Mouse (Mus musculus): ENCODE results near the gene Lnx2.
A peak's percentile ranks its signal among the peaks of the same experiment; 100 is the strongest.

The Lnx2 gene

DNA sequence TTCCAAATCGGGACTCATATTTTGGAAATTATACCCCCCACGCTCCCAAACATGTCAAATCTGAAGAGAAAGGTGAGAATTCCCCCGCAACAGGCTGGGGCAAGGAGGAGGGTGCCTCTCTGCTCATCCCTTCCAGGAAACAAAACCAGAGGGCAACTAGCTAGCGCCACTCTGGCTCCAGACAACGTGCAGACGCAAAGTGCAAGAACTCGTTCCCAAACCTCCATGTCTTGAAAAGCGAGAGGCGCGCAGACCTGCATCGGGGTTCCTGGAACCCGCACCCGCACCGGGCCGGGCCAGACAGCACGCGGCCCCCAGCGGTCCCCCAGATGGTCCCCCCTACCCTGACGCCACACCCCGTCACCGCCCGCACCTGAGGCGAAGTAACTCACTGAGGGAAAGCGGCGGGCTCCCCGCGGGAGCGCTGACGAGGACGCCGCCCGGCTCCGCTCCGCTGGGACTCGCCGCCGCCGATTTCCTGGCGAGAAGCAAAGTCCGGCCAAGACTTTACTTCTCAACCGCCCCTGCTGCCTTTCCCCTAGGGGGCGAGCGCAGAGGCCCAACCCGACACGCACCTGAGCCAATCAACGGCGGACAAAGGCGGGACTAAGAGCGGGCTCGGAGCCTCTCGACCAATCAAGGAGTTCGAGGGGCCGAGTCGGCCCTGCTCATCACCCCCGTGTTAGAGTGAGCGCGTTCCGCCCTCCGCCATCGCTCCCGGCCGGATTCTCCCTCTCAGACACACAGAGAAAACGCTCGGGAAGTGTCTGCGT, at the start of gene Lnx2:
Gene Lnx2, minus strand, starts transcription at position 561 of the 773 bp plus-strand sequence.
- peak; percentile 95 for DNase-seq (ENCODE audit: low spot score)

DNA sequence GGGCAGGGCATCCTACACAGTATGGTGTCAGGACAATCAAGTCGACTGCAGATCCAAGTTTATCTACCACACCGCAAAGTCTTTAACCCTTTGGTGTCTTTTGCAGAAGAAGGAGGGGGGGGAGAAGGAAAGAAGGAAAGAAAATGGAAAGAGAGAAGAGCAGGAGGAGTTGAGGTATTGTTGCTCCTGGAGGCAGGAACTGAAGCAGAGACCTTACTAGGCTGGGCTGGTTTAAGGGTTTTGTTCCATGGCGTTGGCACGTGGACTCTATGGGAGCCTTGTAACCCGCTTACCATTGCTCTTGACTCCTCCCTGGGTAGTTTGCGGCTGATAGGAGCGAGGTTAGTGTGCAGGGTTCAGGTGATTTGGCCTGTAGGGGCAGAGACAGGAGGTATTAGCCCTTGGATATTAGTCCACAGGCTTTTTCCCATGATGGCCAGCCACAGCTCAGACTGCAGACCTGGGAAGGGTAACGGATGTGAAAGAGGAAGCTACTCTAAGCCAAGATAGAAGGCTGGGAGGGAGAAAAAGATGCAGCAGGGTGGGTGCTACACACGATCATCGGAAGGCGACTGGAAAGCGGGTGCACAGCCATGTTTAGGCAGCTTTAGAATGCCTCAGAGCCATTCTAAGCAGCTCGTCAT, 49.3 kb upstream of the Lnx2 start:
- no peak for DNase-seq (ENCODE audit: low spot score)

DNA sequence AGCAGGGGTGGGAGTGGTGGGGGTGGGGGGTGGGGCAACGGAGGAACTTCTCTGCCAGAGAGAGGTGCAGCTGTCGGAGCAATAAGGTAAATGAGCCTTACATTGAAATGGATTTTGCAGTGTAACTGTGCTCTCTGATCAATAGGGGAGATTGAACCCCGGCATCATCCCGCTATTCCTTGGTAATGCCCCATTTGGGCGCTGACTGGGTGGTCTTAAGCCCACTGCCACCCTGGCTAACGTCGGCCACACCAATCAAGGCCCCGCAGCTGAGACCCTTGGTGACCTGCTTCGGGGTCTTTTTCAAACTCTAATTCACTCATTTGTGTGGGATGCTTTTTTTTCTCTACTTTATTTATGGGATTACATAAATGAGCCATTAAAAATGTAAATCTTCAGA, 48.4 kb upstream of the Lnx2 start:
- DNase-seq (ENCODE audit: low spot score), result no peak

DNA sequence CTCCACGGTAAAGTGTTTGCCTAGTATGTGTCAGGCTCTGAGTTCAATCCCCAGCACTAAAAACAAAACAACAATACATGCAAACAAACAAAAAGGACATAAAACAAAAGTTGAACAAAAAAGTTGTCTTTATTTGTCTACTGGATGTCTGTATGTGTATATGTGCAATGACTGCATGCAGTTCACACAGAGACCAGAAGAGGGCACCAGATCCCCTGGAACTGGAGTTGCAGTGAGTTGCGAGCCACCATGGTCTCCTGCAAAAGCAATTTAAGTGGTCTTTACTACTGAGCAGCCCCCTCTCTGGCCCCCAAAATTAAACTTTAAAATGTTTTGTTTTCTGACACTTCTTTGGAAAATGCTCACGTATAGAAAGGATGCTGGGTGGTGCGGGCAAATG, 44.8 kb upstream of the Lnx2 start:
- DNase-seq (ENCODE audit: low spot score), result peak; percentile 5

DNA sequence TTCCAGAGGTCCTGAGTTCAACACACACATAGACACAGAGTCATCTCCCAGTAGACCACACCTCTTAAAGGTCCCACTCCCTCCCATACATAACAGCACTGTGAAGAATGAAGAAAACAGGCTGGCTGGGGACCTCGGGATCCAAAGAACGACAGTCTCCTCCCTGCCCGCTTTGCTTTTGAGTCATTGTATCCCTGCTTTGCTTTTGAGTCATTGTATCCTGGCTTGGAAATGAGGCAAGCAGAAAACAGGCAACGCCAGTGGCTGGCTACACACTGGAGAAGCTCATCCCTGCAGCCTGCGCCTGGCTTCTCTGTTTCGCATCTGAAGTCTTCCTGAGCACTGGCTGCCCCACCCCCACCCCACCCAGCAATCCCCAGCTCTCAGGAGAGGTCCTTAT, 40.6 kb upstream of the Lnx2 start:
- no peak for DNase-seq (ENCODE audit: low spot score)

DNA sequence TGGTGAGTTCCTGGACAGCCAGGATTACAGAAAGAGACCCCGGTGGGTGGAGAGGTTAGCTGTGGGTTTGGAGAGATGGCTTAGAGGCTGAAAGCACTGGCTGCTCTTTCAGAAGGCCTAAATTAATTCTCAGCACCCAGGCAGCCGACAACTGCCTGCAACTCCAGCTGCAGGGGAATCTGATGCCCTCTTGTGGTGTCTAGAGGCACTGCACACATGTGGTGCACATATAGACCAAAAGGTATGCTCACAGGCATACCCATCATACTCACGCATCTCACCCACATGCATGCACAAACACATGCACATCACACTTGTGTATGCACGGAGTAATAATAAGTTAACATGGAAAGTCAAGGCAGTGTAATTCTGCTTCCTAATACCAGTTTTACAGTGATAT, 39.2 kb upstream of the Lnx2 start:
- DNase-seq (ENCODE audit: low spot score), result no peak

DNA sequence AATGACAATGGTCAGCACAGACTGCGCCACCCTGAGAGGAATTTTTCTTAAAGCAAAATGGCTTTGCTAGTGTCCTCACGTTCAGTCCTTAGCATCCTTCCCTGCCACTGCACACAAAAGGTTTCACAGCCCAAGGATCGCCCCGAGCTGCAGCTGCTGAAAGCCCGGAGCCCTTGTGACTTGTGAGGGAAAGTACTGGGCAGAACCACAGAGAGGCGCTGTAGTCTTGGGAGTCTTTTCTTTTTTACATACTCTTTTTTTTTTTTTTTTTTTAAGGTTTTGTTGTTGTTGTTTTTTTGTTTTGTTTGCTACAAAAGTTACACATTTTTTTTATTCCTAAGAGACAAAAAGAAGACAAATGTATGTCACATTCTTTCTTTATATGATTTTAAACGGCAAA, 38.4 kb upstream of the Lnx2 start:
- no peak for DNase-seq (ENCODE audit: low spot score)

DNA sequence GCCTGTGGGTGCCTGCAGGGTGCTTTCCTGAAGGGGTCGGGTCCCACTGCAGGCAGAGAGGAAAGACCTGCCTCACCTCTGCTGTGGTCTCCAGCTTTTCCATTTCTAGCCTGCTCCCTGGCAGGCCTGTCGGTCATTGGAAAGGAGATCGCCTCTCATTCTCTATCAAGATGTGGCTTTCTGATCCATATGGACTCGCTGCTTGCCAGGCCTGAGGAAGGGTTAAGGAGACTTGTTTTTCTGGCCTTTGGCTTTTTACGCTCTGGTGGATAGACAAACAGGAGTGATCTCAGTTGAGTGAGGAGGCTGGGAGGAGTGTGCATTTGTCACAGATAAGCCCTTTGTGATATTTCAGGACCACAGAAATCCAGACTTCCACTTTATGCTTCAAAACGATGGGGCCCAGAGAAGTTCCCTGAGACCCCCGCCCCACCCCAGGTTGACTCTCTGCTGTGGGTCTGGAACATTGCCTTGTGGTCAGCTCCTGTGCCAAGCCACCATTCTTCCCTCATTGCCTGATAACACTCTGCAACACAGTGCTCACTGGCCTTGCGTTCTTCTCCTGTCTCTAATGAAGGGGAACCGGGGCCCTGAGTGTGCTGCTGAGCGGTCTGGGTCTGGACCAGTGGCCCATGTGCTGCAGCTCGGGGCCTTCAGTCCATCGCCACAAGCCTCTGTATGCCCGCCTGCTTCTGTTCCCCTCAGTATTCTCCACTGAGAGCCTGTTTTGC, 32.6 kb upstream of the Lnx2 start:
- DNase-seq (ENCODE audit: low spot score), result no peak

DNA sequence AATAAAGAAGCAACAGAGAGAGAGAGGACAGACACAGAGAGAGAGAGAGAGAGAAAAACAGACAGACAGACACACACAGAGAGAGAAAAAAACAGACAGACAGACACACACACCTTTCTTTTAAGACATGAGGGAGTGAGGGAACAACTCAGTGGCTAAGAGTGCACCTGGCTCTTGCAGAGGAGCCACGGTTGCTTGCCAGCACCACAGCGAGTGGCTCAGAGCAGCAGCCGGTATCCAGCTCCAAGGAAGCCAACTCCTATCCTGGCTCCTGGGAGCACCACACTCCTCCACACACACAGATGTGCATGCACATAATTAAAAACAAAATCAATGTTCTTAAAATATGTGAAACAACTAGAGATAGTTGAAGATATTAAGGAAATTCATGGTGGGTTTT, 30.9 kb upstream of the Lnx2 start:
- no peak for DNase-seq (ENCODE audit: low spot score)

DNA sequence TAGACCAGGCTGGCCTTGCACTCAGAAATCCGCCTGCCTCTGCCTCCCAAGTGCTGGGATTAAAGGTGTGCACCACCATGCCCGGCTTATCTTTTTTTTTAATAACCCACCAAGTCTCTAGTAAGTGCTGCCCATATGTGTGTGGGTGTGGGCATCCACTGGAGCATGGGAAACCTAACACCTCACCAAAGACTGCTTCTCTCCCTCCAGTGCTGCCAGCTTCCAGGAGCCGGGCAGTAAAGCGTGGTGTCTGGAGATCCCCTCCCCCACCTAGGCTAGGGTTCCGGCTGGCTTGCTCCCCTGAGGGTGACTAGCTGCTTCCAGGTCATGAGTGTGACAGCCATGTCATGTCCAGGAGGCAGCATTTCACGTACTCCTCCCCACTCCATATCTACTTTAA, 25.9 kb upstream of the Lnx2 start:
- no peak for DNase-seq (ENCODE audit: low spot score)

DNA sequence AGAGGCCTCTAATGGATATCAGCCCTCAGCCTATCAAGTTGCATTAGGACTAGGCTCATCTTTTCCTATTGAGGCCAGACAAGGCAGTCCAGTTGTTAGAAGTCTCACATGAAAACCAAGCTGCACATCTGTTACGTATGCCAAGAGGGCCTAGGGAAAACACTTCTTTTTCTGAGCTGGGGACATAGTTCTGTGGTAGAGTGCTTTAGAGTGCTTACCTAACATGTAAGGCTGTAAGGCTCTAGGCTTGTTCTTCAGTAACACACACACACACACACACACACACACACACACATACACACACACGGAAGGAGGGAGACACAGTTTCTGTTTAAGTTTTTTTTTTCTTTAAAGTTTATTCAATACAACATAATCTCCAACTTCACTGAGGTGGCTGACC, 23.8 kb upstream of the Lnx2 start:
- no peak for DNase-seq (ENCODE audit: low spot score)

DNA sequence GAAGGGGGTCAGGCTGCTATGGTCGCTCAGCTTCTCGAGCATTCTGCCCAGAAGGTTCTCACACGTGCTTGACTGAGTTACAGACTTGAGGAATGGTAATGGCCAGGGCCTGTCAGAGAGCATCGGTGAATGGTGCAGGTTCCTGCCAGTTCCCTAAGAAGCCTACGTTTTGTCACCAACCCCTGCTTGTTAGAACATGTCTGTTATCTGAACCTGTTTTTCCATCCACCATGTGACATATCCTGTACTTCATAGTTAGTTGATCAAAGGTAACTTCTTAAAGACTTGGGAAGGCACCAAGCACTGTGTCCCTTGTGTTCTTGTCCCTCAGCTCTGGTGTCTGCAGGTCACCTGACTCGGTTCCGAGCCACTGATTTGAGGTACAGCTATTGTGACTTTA, 22.3 kb upstream of the Lnx2 start:
- DNase-seq (ENCODE audit: low spot score), result no peak

DNA sequence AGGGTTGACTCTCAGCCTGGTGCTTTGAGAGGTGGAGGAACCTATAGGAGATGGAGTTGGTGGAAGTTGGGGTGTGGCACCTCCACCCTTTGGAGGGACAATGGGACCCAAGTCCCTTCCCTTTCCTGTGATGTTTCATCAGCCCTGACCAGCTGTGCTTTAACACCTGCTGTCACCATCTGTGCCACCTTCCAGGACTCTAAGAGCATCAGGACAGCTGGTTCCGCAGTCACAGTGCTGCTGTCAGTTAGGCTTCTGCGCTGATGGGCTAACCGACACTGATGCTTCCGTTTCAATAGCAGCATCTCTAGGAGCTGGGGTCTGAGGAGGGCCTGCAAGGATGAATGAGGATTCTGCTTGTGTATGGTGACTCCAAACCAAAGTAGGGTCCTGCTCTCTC, 20.2 kb upstream of the Lnx2 start:
- no peak for DNase-seq (ENCODE audit: low spot score)

DNA sequence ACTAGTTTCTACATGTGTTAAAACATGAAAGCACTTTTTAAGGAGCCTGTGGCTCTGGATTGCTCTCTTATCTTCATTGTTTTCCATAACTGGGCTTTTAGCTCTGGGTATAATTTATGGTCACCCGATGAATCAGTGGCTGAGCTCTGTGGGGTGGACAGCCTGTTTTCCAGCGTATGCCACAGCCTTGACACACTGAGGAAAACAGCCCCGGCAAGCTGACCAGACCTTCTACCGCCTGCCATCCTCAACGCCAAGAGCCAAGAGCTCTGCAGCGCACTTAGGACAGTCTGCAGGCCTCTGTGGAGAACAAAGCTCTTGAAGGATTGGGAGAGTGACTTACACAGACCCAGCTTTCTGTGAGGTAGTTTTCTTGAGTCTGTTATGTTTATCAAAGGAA, 17.9 kb upstream of the Lnx2 start:
- no peak for DNase-seq (ENCODE audit: low spot score)

DNA sequence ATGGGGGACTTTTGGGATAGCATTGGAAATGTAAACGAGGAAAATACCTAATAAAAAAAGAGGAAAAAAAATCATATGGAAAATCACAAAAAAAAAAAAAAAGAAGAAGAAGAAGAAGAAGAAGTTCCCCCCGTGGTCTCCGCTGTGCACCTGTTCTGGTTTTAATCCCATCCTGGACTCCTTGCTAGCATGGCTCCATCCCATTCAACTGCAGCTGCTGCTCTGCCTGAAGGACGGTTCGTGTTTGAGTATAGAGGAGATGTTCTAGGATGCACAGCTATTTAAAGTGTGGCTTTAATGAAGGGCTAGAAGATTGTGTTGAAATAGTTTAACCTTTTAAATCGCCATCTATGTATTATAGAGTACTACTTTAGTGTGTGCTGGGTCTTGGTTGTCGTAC, 16.1 kb upstream of the Lnx2 start:
- DNase-seq (ENCODE audit: low spot score), result no peak

DNA sequence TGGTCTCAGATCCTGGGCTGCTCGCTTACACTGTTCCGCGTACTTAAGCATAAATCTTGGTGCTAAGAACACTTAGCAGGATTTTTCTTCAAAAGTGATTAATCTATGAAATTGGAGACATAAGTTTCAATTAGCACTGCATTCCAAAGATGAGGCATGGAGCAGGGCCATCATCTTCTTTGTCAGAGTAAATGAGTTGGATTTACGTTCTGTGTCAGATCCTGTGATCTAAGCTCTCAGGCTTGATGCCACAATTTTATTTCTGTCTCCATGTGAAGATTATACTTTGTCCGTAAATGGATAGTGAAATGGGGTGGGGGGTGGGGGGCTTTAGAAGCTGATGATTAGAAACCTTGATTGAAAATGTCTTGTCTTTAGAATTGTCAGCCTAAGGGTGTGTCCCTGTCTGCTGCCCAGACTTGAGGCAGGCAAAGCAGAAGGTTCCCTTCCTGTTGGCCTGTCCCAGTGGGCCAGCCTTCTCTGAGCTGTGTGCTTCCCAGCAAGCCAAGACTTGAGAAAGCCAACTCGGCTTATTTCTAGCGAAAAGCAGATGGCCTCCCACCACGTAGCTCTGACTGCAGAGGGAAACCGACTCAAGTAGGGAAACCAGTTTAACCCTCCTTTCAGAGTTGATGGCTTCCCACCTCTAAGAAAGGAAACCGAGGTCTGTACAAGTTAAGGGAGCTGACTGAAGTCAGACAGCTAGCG, 14.0 kb upstream of the Lnx2 start:
- no peak for DNase-seq (ENCODE audit: low spot score)

DNA sequence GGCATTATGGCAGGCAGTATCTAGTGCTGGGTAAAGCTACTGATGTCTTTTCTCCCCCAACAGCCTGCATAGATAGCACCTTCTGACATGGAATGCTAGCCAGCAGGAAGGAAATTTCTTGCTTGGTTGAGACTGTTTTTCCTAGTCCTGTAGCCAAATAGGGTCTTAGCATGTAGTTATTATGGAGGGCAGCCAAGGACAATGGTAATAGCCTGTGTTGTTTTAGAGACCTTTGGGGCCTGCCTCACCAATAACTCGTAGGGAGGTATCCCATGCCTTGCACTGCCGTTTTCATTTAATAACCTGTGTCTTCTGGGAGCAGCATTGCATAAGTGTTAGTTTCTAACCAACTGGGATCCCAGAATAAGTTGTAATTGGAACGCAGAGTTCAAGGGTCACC, 13.4 kb upstream of the Lnx2 start:
- DNase-seq (ENCODE audit: low spot score), result no peak

DNA sequence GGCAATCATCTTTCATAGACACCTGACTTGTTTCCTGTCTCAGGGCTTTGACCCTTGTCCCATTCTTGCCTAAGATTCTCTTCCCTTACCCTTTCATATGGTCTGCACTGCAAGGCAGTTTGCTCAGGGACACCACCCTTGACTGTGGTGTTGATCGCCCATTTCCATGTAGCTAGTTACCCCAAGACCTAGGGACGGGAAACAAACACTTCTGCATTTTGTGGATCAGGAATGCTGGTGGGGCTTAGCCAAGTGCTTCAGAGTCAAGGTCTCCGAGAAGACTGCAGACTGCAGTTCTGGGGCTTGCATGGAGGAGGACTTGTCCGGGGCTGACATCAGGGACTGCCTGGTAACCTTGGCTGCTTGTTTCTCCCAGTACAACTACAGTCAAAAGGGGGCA, 10.4 kb upstream of the Lnx2 start:
- DNase-seq (ENCODE audit: low spot score), result no peak

DNA sequence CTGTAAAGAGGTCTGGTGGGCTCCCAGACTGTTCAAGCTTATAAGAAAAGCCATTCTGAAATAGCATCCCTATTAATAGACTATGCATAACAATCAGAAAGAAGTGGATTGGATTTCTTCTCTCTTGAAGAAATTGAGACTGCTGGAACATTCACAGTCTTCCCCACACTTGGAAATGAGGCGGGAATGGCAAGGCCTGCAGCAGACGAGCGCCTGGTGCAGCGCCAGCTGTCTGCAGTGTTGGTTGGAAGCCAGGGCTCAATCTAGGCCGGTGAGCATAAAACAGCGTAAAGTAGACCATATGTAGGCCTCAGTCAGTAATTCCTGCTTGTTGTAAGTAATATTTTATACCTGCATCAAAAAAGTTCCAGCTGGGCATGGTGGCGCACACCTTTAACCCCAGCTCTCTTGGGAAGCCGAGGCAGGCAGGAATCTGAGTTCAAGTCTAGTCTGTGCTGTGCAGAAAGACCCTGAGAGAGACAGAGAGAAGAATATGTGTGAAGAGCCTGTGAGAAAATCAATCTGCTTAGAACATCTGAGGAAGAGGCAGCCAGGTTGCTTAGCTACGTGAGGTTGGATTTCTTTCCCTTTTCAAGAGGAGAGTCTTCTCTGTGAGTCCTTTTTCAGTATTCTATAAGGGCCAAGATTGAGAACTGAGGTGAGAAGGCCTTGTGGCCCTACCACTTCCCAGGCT, 9.0 kb upstream of the Lnx2 start:
- no peak for DNase-seq (ENCODE audit: low spot score)

DNA sequence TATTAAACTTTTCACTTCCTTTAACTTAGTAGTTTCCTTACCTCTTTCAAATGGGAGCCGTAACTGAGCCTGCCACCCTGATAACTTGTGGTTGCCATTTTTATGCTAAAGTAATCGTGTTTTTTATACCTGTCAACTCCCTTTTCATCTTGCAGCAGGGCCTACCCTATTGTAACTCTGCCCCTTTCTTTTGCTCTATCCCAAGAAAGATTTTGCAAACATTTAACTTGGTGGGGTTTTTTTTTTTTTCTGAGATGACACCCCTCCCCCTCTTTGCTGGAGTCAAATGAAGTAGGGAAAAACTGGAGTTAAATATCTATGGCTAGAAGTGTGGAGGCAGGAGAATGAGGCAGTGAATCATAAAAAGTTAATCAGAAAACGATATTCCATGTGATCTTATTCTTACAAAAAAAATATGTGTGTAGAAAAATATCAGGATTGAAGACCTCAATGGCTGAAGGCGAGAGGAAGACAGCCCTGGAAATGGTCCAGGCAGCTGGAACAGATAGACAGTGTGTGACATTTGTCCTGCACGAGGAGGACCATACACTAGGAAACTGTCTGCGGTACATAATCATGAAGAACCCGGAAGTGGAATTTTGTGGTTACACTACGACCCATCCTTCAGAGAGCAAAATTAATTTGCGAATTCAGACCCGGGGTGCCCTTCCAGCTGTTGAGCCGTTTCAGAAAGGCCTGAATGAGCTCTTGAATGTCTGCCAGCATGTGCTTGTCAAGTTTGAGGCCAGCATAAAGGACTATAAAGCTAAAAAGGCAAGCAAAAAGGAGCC, 1.9 kb upstream of the Lnx2 start:
- DNase-seq (ENCODE audit: low spot score), result no peak

DNA sequence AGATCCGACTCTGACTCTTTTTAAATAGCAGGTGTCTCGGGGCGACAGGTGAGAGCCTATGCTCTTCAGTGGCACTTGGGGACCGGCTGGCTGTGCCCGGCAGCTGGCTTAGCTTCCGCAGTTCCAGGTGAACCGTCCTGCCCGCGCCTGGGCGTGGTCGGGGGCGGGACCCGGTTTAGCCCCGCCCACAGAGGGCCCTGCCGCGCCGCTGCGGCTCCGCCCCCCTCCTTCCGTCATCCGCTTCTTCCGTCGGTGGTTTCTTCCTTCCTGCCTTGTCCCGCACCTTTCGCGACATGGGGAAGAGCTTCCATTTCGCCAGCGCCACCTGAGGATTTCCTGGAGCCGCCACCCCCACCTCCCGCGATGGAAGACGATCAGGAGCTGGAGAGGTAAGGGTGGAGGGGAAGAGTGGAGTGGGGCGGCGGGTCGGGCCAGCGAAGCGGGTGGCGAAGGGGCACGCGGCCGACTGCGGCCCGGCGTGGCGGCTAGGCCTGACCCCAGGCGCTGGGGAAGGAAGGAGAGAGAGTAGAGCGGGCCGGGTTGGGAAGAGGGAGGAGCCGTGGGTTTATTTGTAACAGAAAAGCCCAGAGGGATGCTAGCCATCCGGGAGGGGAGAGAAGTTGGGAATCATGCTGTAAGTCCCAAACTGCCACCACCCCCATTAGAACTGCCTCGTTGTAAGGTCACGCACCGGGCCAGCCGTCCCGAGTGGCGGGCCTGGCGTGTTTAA, 1.1 kb upstream of the Lnx2 start:
- peak; percentile 85 for DNase-seq (ENCODE audit: low spot score)

All from c-Kit-positive CD71-positive TER-119-positive erythroid progenitor cells, embryonic 14.5 days (primary cell).